Mouse (Mus musculus): Measurements from ENCODE around the gene Ccdc188. TPM values are rescaled to one million over a fixed set of nuclear protein-coding genes. Genes with fewer than 3 reads are reported as not detected.

Ccdc188 gene
- polyA plus RNA-seq, 1 experiment: not detected

GRCm38 (mm10) chr16:18250828-18251790, 33.4 kb downstream of the Ccdc188 start:
- WGBS: 63% methylated on average over 10 of the region's 10 CpGs
- H3K4me1 ChIP-seq (ENCODE audit: control insufficient read depth, insufficient read depth, low read length): peaks cover 18% of the 10 kb centered on the region
- H3K4me3 ChIP-seq (ENCODE audit: insufficient read depth, low read depth, low read length): no peak overlapping the region

GRCm38 (mm10) chr16:18252736-18253135, 35.1 kb downstream of the Ccdc188 start:
- Histone ChIP-seq H3K27ac (ENCODE audit: insufficient read depth, low read depth, low read length) (no peak overlapping the region), H3K4me1 (ENCODE audit: control insufficient read depth, insufficient read depth, low read length) (peaks cover 18% of the 10 kb centered on the region), H3K4me3 (ENCODE audit: insufficient read depth, low read depth, low read length) (no peak overlapping the region)
- WGBS: 80% methylated on average over 6 of the region's 6 CpGs
- no peak for TF ChIP-seq CTCF (IDR thresholded peaks at IDR 0.05; ENCODE audit: insufficient read depth, low read depth, low read length)
- no peak for TF ChIP-seq POLR2A (IDR thresholded peaks at IDR 0.05; ENCODE audit: insufficient read depth, low read depth, low read length)

More at GRCm38 (mm10) chr16:18250828-18251790, 33.4 kb downstream of the Ccdc188 start:
- no peak overlapping the region for H3K27ac ChIP-seq (ENCODE audit: insufficient read depth, low read depth, low read length)
- no peak for TF ChIP-seq CTCF (IDR thresholded peaks at IDR 0.05; ENCODE audit: insufficient read depth, low read depth, low read length)
- no peak for TF ChIP-seq POLR2A (IDR thresholded peaks at IDR 0.05; ENCODE audit: insufficient read depth, low read depth, low read length)

- 88% methylated on average over 1 of the region's 1 CpGs for WGBS
- H3K4me3 ChIP-seq (ENCODE audit: insufficient read depth, low read depth, low read length): no peak overlapping the region
- TF ChIP-seq POLR2A (IDR thresholded peaks at IDR 0.05; ENCODE audit: insufficient read depth, low read depth, low read length) (no peak), CTCF (IDR thresholded peaks at IDR 0.05; ENCODE audit: insufficient read depth, low read depth, low read length) (no peak)
- H3K27ac ChIP-seq (ENCODE audit: insufficient read depth, low read depth, low read length): no peak overlapping the region
- H3K4me1 ChIP-seq (ENCODE audit: control insufficient read depth, insufficient read depth, low read length): peaks cover 15% of the 10 kb centered on the region
Measured at GRCm38 (mm10) chr16:18253866-18254265, 36.2 kb downstream of the Ccdc188 start.

GRCm38 (mm10) chr16:18258221-18258620, 40.5 kb downstream of the Ccdc188 start, which contains the start of gene Gm49776:
TSS of gene Gm49776 (minus strand) at chr16:18258321.
- no peaks in the 10 kb centered on the region for H3K4me1 ChIP-seq (ENCODE audit: control insufficient read depth, insufficient read depth, low read length)
- WGBS: 88% methylated on average over 2 of the region's 2 CpGs
- TF ChIP-seq POLR2A (IDR thresholded peaks at IDR 0.05; ENCODE audit: insufficient read depth, low read depth, low read length): no peak
- H3K4me3 ChIP-seq (ENCODE audit: insufficient read depth, low read depth, low read length): no peak within 1 kb of the TSS
- H3K27ac ChIP-seq (ENCODE audit: insufficient read depth, low read depth, low read length): no peak within 1 kb of the TSS

- no peak for TF ChIP-seq POLR2A (IDR thresholded peaks at IDR 0.05; ENCODE audit: insufficient read depth, low read depth, low read length)
- no peak for TF ChIP-seq CTCF (IDR thresholded peaks at IDR 0.05; ENCODE audit: insufficient read depth, low read depth, low read length)
- WGBS: 83% methylated on average over 2 of the region's 2 CpGs
- Histone ChIP-seq H3K27ac (ENCODE audit: insufficient read depth, low read depth, low read length) (no peak overlapping the region), H3K4me1 (ENCODE audit: control insufficient read depth, insufficient read depth, low read length) (no peaks in the 10 kb centered on the region), H3K4me3 (ENCODE audit: insufficient read depth, low read depth, low read length) (no peak overlapping the region)
Measured at GRCm38 (mm10) chr16:18265024-18265423, 47.3 kb downstream of the Ccdc188 start.

GRCm38 (mm10) chr16:18268182-18268581, 50.5 kb downstream of the Ccdc188 start:
- 80% methylated on average over 5 of the region's 5 CpGs for WGBS
- no peak overlapping the region for H3K27ac ChIP-seq (ENCODE audit: insufficient read depth, low read depth, low read length)
- H3K4me1 ChIP-seq (ENCODE audit: control insufficient read depth, insufficient read depth, low read length): no peaks in the 10 kb centered on the region
- TF ChIP-seq CTCF (IDR thresholded peaks at IDR 0.05; ENCODE audit: insufficient read depth, low read depth, low read length) (no peak), POLR2A (IDR thresholded peaks at IDR 0.05; ENCODE audit: insufficient read depth, low read depth, low read length) (no peak)
- H3K4me3 ChIP-seq (ENCODE audit: insufficient read depth, low read depth, low read length): no peak overlapping the region

Other genes starting within 250 kb of the Ccdc188 start
- gene Vpreb2, start 237.5 kb upstream of the Ccdc188 start, polyA plus RNA-seq (2012; ENCODE audit: insufficient read depth, insufficient read length, low replicate concordance, missing spikeins): not detected in 2 replicates
- gene Dgcr6, start 165.0 kb upstream of the Ccdc188 start, polyA plus RNA-seq (2012; ENCODE audit: insufficient read depth, insufficient read length, low replicate concordance, missing spikeins): not detected in 2 replicates
- gene Prodh, start 127.7 kb upstream of the Ccdc188 start, polyA plus RNA-seq (2012; ENCODE audit: insufficient read depth, insufficient read length, low replicate concordance, missing spikeins): not detected in 2 replicates
- gene Rtn4r, start 90.2 kb upstream of the Ccdc188 start, polyA plus RNA-seq (2012; ENCODE audit: insufficient read depth, insufficient read length, low replicate concordance, missing spikeins): not detected in 2 replicates
- gene Zdhhc8, start 17.3 kb downstream of the Ccdc188 start, polyA plus RNA-seq (2012; ENCODE audit: insufficient read depth, insufficient read length, low replicate concordance, missing spikeins): not detected in 2 replicates
- not detected in 2 replicates for gene Trmt2a, start 30.8 kb downstream of the Ccdc188 start, polyA plus RNA-seq (2012; ENCODE audit: insufficient read depth, insufficient read length, low replicate concordance, missing spikeins)
- not detected in 2 replicates for gene Ranbp1, start 30.9 kb downstream of the Ccdc188 start, polyA plus RNA-seq (2012; ENCODE audit: insufficient read depth, insufficient read length, low replicate concordance, missing spikeins)
- gene Gm49776, start 40.4 kb downstream of the Ccdc188 start, polyA plus RNA-seq (2012; ENCODE audit: insufficient read depth, insufficient read length, low replicate concordance, missing spikeins): not detected in 2 replicates
- not detected in 2 replicates for gene Dgcr8, start 71.4 kb downstream of the Ccdc188 start, polyA plus RNA-seq (2012; ENCODE audit: insufficient read depth, insufficient read length, low replicate concordance, missing spikeins)
- gene Tango2, start 130.2 kb downstream of the Ccdc188 start, polyA plus RNA-seq (2012; ENCODE audit: insufficient read depth, insufficient read length, low replicate concordance, missing spikeins): not detected in 2 replicates
- gene Arvcf, start 130.3 kb downstream of the Ccdc188 start, polyA plus RNA-seq (2012; ENCODE audit: insufficient read depth, insufficient read length, low replicate concordance, missing spikeins): 956 TPM in 1 of 2 replicates, not detected in the other
- gene Txnrd2, start 208.5 kb downstream of the Ccdc188 start, polyA plus RNA-seq (2012; ENCODE audit: insufficient read depth, insufficient read length, low replicate concordance, missing spikeins): not detected in 2 replicates
- gene Comt, start 209.0 kb downstream of the Ccdc188 start, polyA plus RNA-seq (2012; ENCODE audit: insufficient read depth, insufficient read length, low replicate concordance, missing spikeins): not detected in 2 replicates

Data from olfactory bulb, adult 2 months (tissue).